Mouse (Mus musculus) spleen, adult 2 months (tissue): ENCODE measurements around the gene Ddx19b.

Experiments
- CTCF ChIP-seq: fragments of 200-500 bp; IDR thresholded peaks from 2 replicates; pipeline ENCODE4 v1.5.1; 2011; ENCODE audit warnings: mild to moderate bottlenecking, inconsistent platforms; ENCODE audit not compliant: insufficient read depth, insufficient read length, insufficient replicate concordance; ENCODE audit errors: extremely low read depth
- POLR2A ChIP-seq: fragments of 200-500 bp; IDR thresholded peaks from 2 replicates; pipeline ENCODE4 v1.6.1; 2011; ENCODE audit warnings: low read depth, low read length, inconsistent platforms

GRCm38 (mm10) chr8:111031572-111031971, at the start of gene Ddx19b:
- TF ChIP-seq CTCF, result no peak
- no peak for TF ChIP-seq POLR2A
